Mouse (Mus musculus) kidney, adult 2 months (tissue): ENCODE data around the gene Creb3l4.

Experiments used
- CTCF ChIP-seq: fragments of 200-500 bp; conservative IDR thresholded peaks from 2 replicates; pipeline ENCODE4 v1.5.1; 2011; ENCODE audit warnings: low read depth, mild to moderate bottlenecking, control low read depth, low read length, moderate library complexity, mixed read lengths; ENCODE audit not compliant: insufficient read depth, insufficient read length
- POLR2A ChIP-seq: fragments of 200-500 bp; IDR thresholded peaks from one replicate; pipeline ENCODE4 v1.6.1; 2011; ENCODE audit warnings: low read depth, low read length, control low read depth

DNA sequence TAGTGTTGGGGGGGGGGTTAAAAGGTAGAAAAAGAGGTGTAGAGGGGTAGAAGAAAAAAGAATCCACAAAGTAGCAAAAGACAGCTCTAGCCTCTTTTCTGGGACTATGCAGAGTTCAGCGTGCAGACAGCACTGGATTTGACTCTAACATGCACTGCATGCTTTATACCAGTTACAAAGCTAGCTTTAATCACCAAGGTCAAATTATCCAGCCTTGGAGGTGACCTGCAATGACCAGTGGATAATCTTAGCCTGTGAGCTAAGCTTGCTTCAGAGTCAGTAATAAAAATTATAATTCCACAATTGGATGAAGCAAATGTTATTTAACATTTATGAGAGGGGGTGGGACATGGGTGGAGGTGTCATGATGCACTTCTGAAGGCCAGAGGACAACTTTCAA is 47.7 kb downstream of the Creb3l4 start:
- TF ChIP-seq POLR2A (no peak), CTCF (no peak)
